In genomic region chr14:21854271-21854670, GRCm38 (mm10) we compare ENCODE assay signal across 9 mouse cellular contexts. TPM values are rescaled to one million over a fixed set of nuclear protein-coding genes. Genes with fewer than 3 reads are reported as not detected.
DNase-seq lines count a peak whose midpoint lies in the region; ATAC-seq and TF ChIP-seq lines count a peak whose summit lies in the region.
"Had no signal": no experiment of that assay in that cellular context is flagged by ENCODE, and none has a peak within 500 bp of the region (broad histone marks: within the 10 kb centered on the region; RNA-seq: fewer than 3 reads in every experiment).

No protein-coding gene starts in this region.

- peak overlapping the region; percentile 54 for H3K27ac ChIP-seq in heart, adult 2 months
- H3K27ac ChIP-seq in lung, embryonic 16.5 days (ENCODE audit: low read length) = peak overlapping the region; percentile 34
- no peak overlapping the region for H3K27ac ChIP-seq in heart, embryonic 16.5 days (ENCODE audit: low read length)
- H3K27ac ChIP-seq in liver, postnatal 0 days (ENCODE audit: low read depth) = no peak overlapping the region

- no peak overlapping the region for H3K4me3 ChIP-seq in heart, adult 2 months
- no peak overlapping the region for H3K4me3 ChIP-seq in lung, embryonic 16.5 days (ENCODE audit: low read length)
- H3K4me3 ChIP-seq in heart, embryonic 16.5 days (ENCODE audit: low read length) = no peak overlapping the region
- no peak overlapping the region for H3K4me3 ChIP-seq in liver, postnatal 0 days (ENCODE audit: low read depth, low read length)

- WGBS in heart, adult 2 months = 40% methylated on average over 9 of the region's 9 CpGs
- WGBS in lung, embryonic 16.5 days = 45% methylated on average over 9 of the region's 9 CpGs
- WGBS in heart, embryonic 16.5 days = 65% methylated on average over 9 of the region's 9 CpGs
- 62% methylated on average over 9 of the region's 9 CpGs for WGBS in liver, postnatal 0 days (ENCODE audit: insufficient replicate concordance)

- no peak; the same call in 1 of the 2 replicates for ATAC-seq in lung, embryonic 16.5 days (ENCODE audit: low read depth)
- 0 out of 2 replicates have a peak, but pooled peaks have one; percentile 0 for ATAC-seq in heart, embryonic 16.5 days (replicated peaks; ENCODE audit: extremely low read depth, insufficient read depth, low FRiP score)
- ATAC-seq in liver, postnatal 0 days = no peak

- intact Hi-C loops in heart, adult 2 months (cut with DNase I) = no loop called here

- no peak for TF ChIP-seq EP300 in heart, adult 2 months (IDR thresholded peaks at IDR 0.05; ENCODE audit: insufficient read depth, low read depth, low read length)
- no peak for TF ChIP-seq EP300 in liver, postnatal 0 days (IDR thresholded peaks at IDR 0.05; ENCODE audit: low read depth)

- no peak for TF ChIP-seq POLR2A in heart, adult 2 months (IDR thresholded peaks at IDR 0.05; ENCODE audit: insufficient read depth, low read depth, low read length)

- TF ChIP-seq CTCF in heart, adult 2 months (IDR thresholded peaks at IDR 0.05) = no peak
- no peak for TF ChIP-seq CTCF in liver, postnatal 0 days (IDR thresholded peaks at IDR 0.05; ENCODE audit: low read depth)

- H3K9me3 ChIP-seq in lung, embryonic 16.5 days (ENCODE audit: control insufficient read depth, low read length) = no peaks in the 10 kb centered on the region
- no peaks in the 10 kb centered on the region for H3K9me3 ChIP-seq in heart, embryonic 16.5 days (replicated peaks; ENCODE audit: control insufficient read depth, low read length)
- no peaks in the 10 kb centered on the region for H3K9me3 ChIP-seq in liver, postnatal 0 days (ENCODE audit: low read length)

- DNase-seq in heart, adult 2 months = no peak
- DNase-seq in heart, adult 18-20 months = no peak
- DNase-seq in lung, postnatal 4 days = no peak
- DNase-seq in liver, postnatal 0 days = no peak
- no peak for DNase-seq in urinary bladder, postnatal 4 days (ENCODE audit: low spot score in 2 of 2)
- no peak for DNase-seq in right cerebral cortex, postnatal 25 days
- DNase-seq: layer of hippocampus, adult 9-11 months had no signal

- no peaks in the 10 kb centered on the region for H3K36me3 ChIP-seq in heart, adult 2 months (ENCODE audit: control insufficient read depth, insufficient read depth, low read length)
- no peaks in the 10 kb centered on the region for H3K36me3 ChIP-seq in lung, embryonic 16.5 days (ENCODE audit: control insufficient read depth, insufficient read depth, low read length)
- H3K36me3 ChIP-seq in heart, embryonic 16.5 days (ENCODE audit: control insufficient read depth, insufficient read depth) = no peaks in the 10 kb centered on the region
- no peaks in the 10 kb centered on the region for H3K36me3 ChIP-seq in liver, postnatal 0 days (replicated peaks; ENCODE audit: insufficient read depth, low read length)

- H3K9ac ChIP-seq in heart, adult 2 months (ENCODE audit: low read depth, low read length) = no peak overlapping the region
- no peak overlapping the region for H3K9ac ChIP-seq in lung, embryonic 16.5 days (ENCODE audit: low read length)
- no peak overlapping the region for H3K9ac ChIP-seq in heart, embryonic 16.5 days (ENCODE audit: low read length)
- no peak overlapping the region for H3K9ac ChIP-seq in liver, postnatal 0 days (replicated peaks)

- no peaks in the 10 kb centered on the region for H3K27me3 ChIP-seq in heart, adult 2 months (ENCODE audit: control insufficient read depth, insufficient read depth, low read length)
- no peaks in the 10 kb centered on the region for H3K27me3 ChIP-seq in lung, embryonic 16.5 days (ENCODE audit: control insufficient read depth, insufficient read depth, low read depth, low read length)
- H3K27me3 ChIP-seq in heart, embryonic 16.5 days (ENCODE audit: control insufficient read depth, insufficient read depth, low read length) = no peaks in the 10 kb centered on the region
- no peaks in the 10 kb centered on the region for H3K27me3 ChIP-seq in liver, postnatal 0 days (ENCODE audit: insufficient read depth, low read length)

- H3K4me1 ChIP-seq in heart, adult 2 months (ENCODE audit: control insufficient read depth, insufficient read depth, low read length) = peaks cover 16% of the 10 kb centered on the region
- H3K4me1 ChIP-seq in lung, embryonic 16.5 days (replicated peaks; ENCODE audit: control insufficient read depth, insufficient read depth, low read length) = peaks cover 17% of the 10 kb centered on the region
- H3K4me1 ChIP-seq in heart, embryonic 16.5 days (ENCODE audit: control insufficient read depth, insufficient read depth, low read length) = peaks cover 19% of the 10 kb centered on the region
- H3K4me1 ChIP-seq in liver, postnatal 0 days (ENCODE audit: insufficient read depth) = peaks cover 34% of the 10 kb centered on the region

- H3K79me2 ChIP-seq in heart, adult 2 months (replicated peaks; ENCODE audit: control insufficient read depth, insufficient read depth, low read length) = no peaks in the 10 kb centered on the region

- peak overlapping the region; percentile 48; the same call in 1 of the 2 replicates for H3K4me2 ChIP-seq in lung, embryonic 16.5 days (ENCODE audit: low read depth, low read length)
- peak overlapping the region; percentile 70 for H3K4me2 ChIP-seq in heart, embryonic 16.5 days (ENCODE audit: low read depth, low read length)
- H3K4me2 ChIP-seq in liver, postnatal 0 days (ENCODE audit: low read depth, low read length) = peak overlapping the region; percentile 63

RNA-seq across cellular contexts. Expression of gene Comtd1, which starts 5.5 kb away (rescaled TPM):
- total RNA-seq in heart, adult 2 months (2021) = 1 to 10 TPM; 5.6 to 8.3 TPM
- 6.6 and 10.2 TPM in 2 replicates for polyA plus RNA-seq in heart, adult 2 months (2012; rRNA removed)
- 1 to 10 TPM; 8.1 to 8.4 TPM for total RNA-seq in heart, adult 18-20 months (2021)
- polyA plus RNA-seq in lung, embryonic 16.5 days (2015; fragmentation: Nextera tagmentation; extraction: Ambion mirVana) = 13.2 and 17.5 TPM in 2 replicates
- polyA plus RNA-seq in heart, embryonic 16.5 days (2015; fragmentation: Nextera tagmentation; extraction: Ambion mirVana) = 42.8 and 44.4 TPM in 2 replicates
- 14.2 TPM in 2 replicates for polyA plus RNA-seq in liver, postnatal 0 days (2015; fragmentation: Nextera tagmentation; extraction: Ambion mirVana)

RNA-seq across cellular contexts. Expression of gene Vdac2, which starts 29.2 kb away (rescaled TPM):
- 100 to 1,000 TPM; 441 to 506 TPM for total RNA-seq in heart, adult 2 months (2021)
- 228 and 349 TPM in 2 replicates for polyA plus RNA-seq in heart, adult 2 months (2012; rRNA removed)
- total RNA-seq in heart, adult 18-20 months (2021) = 100 to 1,000 TPM; 493 to 524 TPM
- 253 and 264 TPM in 2 replicates for polyA plus RNA-seq in lung, embryonic 16.5 days (2015; fragmentation: Nextera tagmentation; extraction: Ambion mirVana)
- 524 and 538 TPM in 2 replicates for polyA plus RNA-seq in heart, embryonic 16.5 days (2015; fragmentation: Nextera tagmentation; extraction: Ambion mirVana)
- polyA plus RNA-seq in liver, postnatal 0 days (2015; fragmentation: Nextera tagmentation; extraction: Ambion mirVana) = 128 and 129 TPM in 2 replicates

Comparison
In these comparisons a context has a peak if more than half of its experiments do, and no peak if none do; other contexts are left out.
1. H3K27ac ChIP-seq: peak in heart, adult 2 months (single experiment) and lung, embryonic 16.5 days (single experiment); none in heart, embryonic 16.5 days (single experiment) and liver, postnatal 0 days (single experiment).
2. Peak in every context shown above with its lines, with median percentiles within 50 percentile points of each other: H3K4me2 ChIP-seq.